Mouse (Mus musculus): Measurements from ENCODE around the gene Sgms2. TPM values are rescaled to one million over a fixed set of nuclear protein-coding genes. Genes with fewer than 3 reads are reported as not detected.

Sgms2 gene
- 9.2 and 12.5 TPM in 2 replicates for polyA plus RNA-seq (2015; fragmentation: Nextera tagmentation; extraction: Ambion mirVana)

GRCm38 (mm10) chr3:131491361-131491925, at the start of gene Sgms2:
Sgms2 (minus strand) TSS chr3:131491411.
- peaks cover 15% of the 10 kb centered on the region; the same call in 1 of the 2 replicates for H3K4me1 ChIP-seq (ENCODE audit: insufficient read depth)
- TF ChIP-seq EP300 (IDR thresholded peaks at IDR 0.05; ENCODE audit: low read depth) (no peak), CTCF (IDR thresholded peaks at IDR 0.05; ENCODE audit: low read depth) (no peak)
- 74% methylated on average over 2 of the region's 2 CpGs for WGBS (ENCODE audit: insufficient replicate concordance)
- no peak for ATAC-seq
- peaks cover 9% of the 10 kb centered on the region; the same call in 1 of the 2 replicates for H3K27me3 ChIP-seq (ENCODE audit: insufficient read depth, low read length)
- H3K4me2 ChIP-seq (ENCODE audit: low read depth, low read length) = peak within 1 kb of the TSS; percentile 77
- DNase-seq = no peak
- H3K9ac ChIP-seq (replicated peaks) = peak within 1 kb of the TSS; percentile 81
- peak within 1 kb of the TSS; percentile 97 for H3K27ac ChIP-seq (ENCODE audit: low read depth)
- H3K36me3 ChIP-seq (replicated peaks; ENCODE audit: insufficient read depth, low read length) = no peaks in the 10 kb centered on the region
- H3K9me3 ChIP-seq (ENCODE audit: low read length) = no peaks in the 10 kb centered on the region
- peak within 1 kb of the TSS; percentile 68 for H3K4me3 ChIP-seq (ENCODE audit: low read depth, low read length)

DNA sequence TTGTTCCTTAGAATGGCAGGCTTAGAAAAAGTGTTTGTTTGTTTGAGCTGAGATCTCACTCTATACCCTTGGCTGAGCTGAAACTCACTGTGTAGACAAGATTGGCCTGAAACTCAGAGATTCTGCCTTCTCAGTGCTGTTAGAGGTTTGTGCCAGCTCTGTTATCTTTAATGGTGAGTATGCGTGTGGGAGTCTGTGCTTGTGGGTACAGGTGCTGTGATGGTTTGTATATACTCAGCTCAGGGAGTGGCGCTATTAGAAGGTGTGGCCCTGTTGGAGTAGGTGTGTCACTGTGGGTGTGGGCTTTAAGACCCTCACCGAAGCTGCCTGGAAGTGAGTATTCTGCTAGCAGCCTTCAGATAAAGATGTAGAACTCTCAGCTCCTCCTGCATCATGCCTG, 34.0 kb upstream of the Sgms2 start:
- Histone ChIP-seq H3K4me3 (ENCODE audit: low read depth, low read length) (no peak overlapping the region), H3K36me3 (replicated peaks; ENCODE audit: insufficient read depth, low read length) (no peaks in the 10 kb centered on the region), H3K9me3 (ENCODE audit: low read length) (no peaks in the 10 kb centered on the region), H3K27me3 (ENCODE audit: insufficient read depth, low read length) (no peaks in the 10 kb centered on the region), H3K9ac (replicated peaks) (no peak overlapping the region), H3K4me2 (ENCODE audit: low read depth, low read length) (no peak overlapping the region), H3K4me1 (ENCODE audit: insufficient read depth) (no peaks in the 10 kb centered on the region), H3K27ac (ENCODE audit: low read depth) (no peak overlapping the region)
- no peak for ATAC-seq
- 73% methylated on average over 3 of the region's 3 CpGs for WGBS (ENCODE audit: insufficient replicate concordance)
- no peak for DNase-seq
- TF ChIP-seq EP300 (IDR thresholded peaks at IDR 0.05; ENCODE audit: low read depth) (no peak), CTCF (IDR thresholded peaks at IDR 0.05; ENCODE audit: low read depth) (no peak)

GRCm38 (mm10) chr3:131524779-131525178, 33.6 kb upstream of the Sgms2 start:
- Histone ChIP-seq H3K4me3 (ENCODE audit: low read depth, low read length) (no peak overlapping the region), H3K4me1 (ENCODE audit: insufficient read depth) (no peaks in the 10 kb centered on the region), H3K9ac (replicated peaks) (no peak overlapping the region), H3K36me3 (replicated peaks; ENCODE audit: insufficient read depth, low read length) (no peaks in the 10 kb centered on the region), H3K4me2 (ENCODE audit: low read depth, low read length) (no peak overlapping the region), H3K9me3 (ENCODE audit: low read length) (no peaks in the 10 kb centered on the region), H3K27me3 (ENCODE audit: insufficient read depth, low read length) (no peaks in the 10 kb centered on the region), H3K27ac (ENCODE audit: low read depth) (no peak overlapping the region)
- ATAC-seq (no peak), DNase-seq (peak; percentile 51)
- TF ChIP-seq CTCF (IDR thresholded peaks at IDR 0.05; ENCODE audit: low read depth) (peak; percentile 64), EP300 (IDR thresholded peaks at IDR 0.05; ENCODE audit: low read depth) (no peak)
- 20% methylated on average over 11 of the region's 11 CpGs for WGBS (ENCODE audit: insufficient replicate concordance)

DNA sequence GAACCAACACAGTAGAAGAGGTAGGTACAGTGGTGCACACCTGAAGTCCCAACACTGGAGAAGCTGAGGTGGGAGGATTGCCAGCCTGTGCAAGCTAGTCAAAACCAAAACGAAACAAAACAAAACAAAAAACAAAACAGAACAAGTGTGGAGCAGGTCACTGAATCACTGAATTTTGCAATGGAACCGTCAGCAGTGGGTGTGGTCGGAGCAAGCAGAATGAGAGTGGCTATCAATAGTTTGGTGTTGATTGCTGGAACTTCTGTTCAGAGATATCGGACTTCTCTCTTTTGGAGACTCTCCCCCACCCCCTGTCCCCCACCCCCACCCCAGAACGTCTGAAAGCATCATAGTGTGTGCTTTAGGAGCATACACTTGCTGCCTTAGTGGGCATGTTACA, 33.0 kb upstream of the Sgms2 start:
- ATAC-seq = no peak
- no peaks in the 10 kb centered on the region for H3K27me3 ChIP-seq (ENCODE audit: insufficient read depth, low read length)
- no peak overlapping the region for H3K4me2 ChIP-seq (ENCODE audit: low read depth, low read length)
- no peaks in the 10 kb centered on the region for H3K9me3 ChIP-seq (ENCODE audit: low read length)
- H3K4me1 ChIP-seq (ENCODE audit: insufficient read depth) = no peaks in the 10 kb centered on the region
- H3K9ac ChIP-seq (replicated peaks) = no peak overlapping the region
- TF ChIP-seq CTCF (IDR thresholded peaks at IDR 0.05; ENCODE audit: low read depth) = no peak
- TF ChIP-seq EP300 (IDR thresholded peaks at IDR 0.05; ENCODE audit: low read depth) = no peak
- no peaks in the 10 kb centered on the region for H3K36me3 ChIP-seq (replicated peaks; ENCODE audit: insufficient read depth, low read length)
- DNase-seq = no peak
- WGBS (ENCODE audit: insufficient replicate concordance) = 60% methylated on average over 5 of the region's 5 CpGs
- no peak overlapping the region for H3K27ac ChIP-seq (ENCODE audit: low read depth)
- H3K4me3 ChIP-seq (ENCODE audit: low read depth, low read length) = no peak overlapping the region

DNA sequence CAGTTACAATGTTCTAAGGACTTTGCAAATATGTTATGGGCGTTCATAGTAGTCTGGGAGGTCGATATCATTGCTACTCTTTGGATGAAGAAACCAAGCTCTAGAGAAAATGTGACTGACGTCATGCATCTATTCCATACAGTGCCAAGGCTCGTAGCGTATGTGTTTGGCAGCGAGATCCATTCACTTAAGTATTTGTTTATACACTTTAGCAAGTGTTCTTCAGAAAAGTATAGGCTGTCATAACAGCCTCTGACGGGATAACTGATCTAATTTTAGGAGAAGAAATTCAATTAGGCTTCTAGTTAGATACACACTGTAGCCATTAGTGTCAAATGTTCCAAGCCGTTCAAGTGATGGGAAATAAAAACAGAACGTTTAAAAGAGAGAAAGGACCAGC, 32.5 kb upstream of the Sgms2 start:
- 77% methylated on average over 9 of the region's 9 CpGs for WGBS (ENCODE audit: insufficient replicate concordance)
- Histone ChIP-seq H3K4me3 (ENCODE audit: low read depth, low read length) (no peak overlapping the region), H3K27me3 (ENCODE audit: insufficient read depth, low read length) (no peaks in the 10 kb centered on the region), H3K9me3 (ENCODE audit: low read length) (no peaks in the 10 kb centered on the region), H3K9ac (replicated peaks) (no peak overlapping the region), H3K27ac (ENCODE audit: low read depth) (no peak overlapping the region), H3K4me1 (ENCODE audit: insufficient read depth) (no peaks in the 10 kb centered on the region), H3K36me3 (replicated peaks; ENCODE audit: insufficient read depth, low read length) (no peaks in the 10 kb centered on the region), H3K4me2 (ENCODE audit: low read depth, low read length) (no peak overlapping the region)
- ATAC-seq = no peak
- TF ChIP-seq EP300 (IDR thresholded peaks at IDR 0.05; ENCODE audit: low read depth) (no peak), CTCF (IDR thresholded peaks at IDR 0.05; ENCODE audit: low read depth) (no peak)
- DNase-seq = no peak

DNA sequence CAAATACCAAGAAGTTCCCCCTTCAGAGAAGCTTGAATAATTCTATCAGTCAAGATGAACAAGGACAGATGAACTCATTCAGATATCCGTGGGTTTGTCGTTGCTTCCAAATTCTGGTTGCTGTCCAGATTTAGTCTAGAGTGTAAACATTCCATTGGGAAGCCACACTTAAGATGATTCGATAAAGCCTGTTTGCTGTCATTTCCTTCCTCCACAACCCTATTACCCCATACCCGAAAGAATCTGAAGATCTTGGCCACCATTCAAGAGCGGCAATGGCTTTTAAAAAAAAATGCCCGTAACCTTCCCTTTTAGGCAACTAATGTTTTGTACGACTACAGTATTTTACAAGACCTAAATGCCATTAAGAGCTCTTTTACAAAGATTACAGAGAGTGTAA, 31.0 kb upstream of the Sgms2 start:
- H3K4me1 ChIP-seq (ENCODE audit: insufficient read depth) = no peaks in the 10 kb centered on the region
- no peak overlapping the region for H3K9ac ChIP-seq (replicated peaks)
- H3K9me3 ChIP-seq (ENCODE audit: low read length) = no peaks in the 10 kb centered on the region
- DNase-seq = no peak
- H3K36me3 ChIP-seq (replicated peaks; ENCODE audit: insufficient read depth, low read length) = no peaks in the 10 kb centered on the region
- H3K27ac ChIP-seq (ENCODE audit: low read depth) = no peak overlapping the region
- WGBS (ENCODE audit: insufficient replicate concordance) = 51% methylated on average over 7 of the region's 7 CpGs
- TF ChIP-seq EP300 (IDR thresholded peaks at IDR 0.05; ENCODE audit: low read depth) (no peak), CTCF (IDR thresholded peaks at IDR 0.05; ENCODE audit: low read depth) (no peak)
- ATAC-seq = no peak
- no peaks in the 10 kb centered on the region for H3K27me3 ChIP-seq (ENCODE audit: insufficient read depth, low read length)
- H3K4me3 ChIP-seq (ENCODE audit: low read depth, low read length) = no peak overlapping the region
- H3K4me2 ChIP-seq (ENCODE audit: low read depth, low read length) = no peak overlapping the region

Measured in liver, postnatal 0 days (tissue).